Mouse (Mus musculus): Measurements from ENCODE around the gene Gal3st2.
A peak's percentile ranks its signal among the peaks of the same experiment; 100 is the strongest.
"Not testable (repeated sequence)": the region's sequence is repeated elsewhere in the genome, so short reads cannot be mapped to it uniquely, and the experiment has no call there.

The Gal3st2 gene

DNA sequence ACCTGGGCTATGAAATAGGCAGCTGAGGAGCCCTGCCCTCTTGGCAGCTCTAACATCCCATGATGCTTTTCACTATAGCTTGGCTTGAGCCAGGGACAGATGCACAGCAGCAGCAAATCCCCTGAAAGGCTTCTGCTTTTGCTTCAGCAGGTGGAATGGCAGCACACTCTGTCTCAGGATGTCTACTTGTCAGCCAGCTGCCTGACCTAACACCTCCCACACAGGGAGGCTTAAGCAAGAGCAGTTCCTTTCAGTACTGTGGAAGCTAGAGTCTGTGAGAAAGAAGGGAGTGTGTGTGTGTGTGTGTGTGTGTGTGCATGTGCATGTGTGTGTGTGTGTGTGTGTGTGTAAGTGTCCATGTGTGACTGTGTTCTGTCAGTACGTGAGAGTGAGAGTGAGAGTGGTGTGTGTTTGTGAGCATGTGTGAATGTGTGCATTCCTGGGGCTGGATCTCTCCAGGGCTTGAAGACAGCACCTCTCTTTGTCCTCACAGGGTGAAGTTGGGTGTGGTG, 10.5 kb downstream of the Gal3st2 start:
- not testable (repeated sequence) for DNase-seq (ENCODE audit: low read depth)

- not testable (repeated sequence) for DNase-seq (ENCODE audit: low read depth)
These were observed 13.3 kb downstream of the Gal3st2 start for GRCm38 (mm10) chr1:93874405-93874804.

DNA sequence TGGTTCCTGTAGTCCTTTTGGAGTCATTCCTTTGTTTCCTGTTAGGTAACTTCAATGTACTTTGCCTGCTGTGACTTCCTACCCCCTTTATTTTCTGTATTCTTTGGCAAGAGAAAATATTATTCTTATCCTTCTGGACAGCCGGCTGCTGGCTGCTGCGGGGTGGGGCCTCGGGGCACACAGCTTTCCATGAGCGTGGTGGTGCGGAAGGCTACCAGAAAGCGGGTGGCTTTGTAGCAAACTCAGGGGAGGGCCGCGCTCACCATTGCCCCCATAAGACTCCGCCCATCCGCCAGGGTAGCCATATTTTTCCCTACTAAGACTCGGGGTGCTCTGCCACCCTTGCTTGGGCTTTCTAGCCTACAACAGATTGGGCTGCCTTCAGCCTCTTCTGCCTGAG, 20.7 kb downstream of the Gal3st2 start:
- not testable (repeated sequence) for DNase-seq (ENCODE audit: low read depth)

- DNase-seq (ENCODE audit: low read depth): peak; percentile 2
These were observed 29.8 kb downstream of the Gal3st2 start for GRCm38 (mm10) chr1:93890936-93891335.

DNA sequence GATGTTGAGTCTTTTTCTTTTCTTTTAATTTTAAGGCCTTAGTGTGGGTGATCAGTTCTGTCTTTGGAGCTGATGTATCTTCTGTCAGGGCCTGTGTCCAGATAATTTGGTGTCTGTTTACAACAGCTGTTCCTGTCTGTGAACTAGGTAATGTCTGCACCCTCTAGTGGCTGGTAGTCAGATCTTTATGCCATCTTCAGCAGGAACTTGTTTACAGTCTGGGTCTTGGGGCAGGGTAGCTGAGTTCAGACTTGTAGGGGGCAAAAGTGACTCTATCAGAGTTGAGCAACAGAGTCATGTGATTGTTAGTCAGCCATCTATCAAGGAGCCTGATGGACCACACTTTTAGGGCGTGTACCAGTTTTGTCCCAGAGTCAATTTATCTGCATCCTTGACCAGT, 36.3 kb downstream of the Gal3st2 start:
- DNase-seq (ENCODE audit: low read depth): not testable (repeated sequence)

GRCm38 (mm10) chr1:93901291-93901690, 40.2 kb downstream of the Gal3st2 start:
- DNase-seq (ENCODE audit: low read depth): not testable (repeated sequence)

- not testable (repeated sequence) for DNase-seq (ENCODE audit: low read depth)
These were observed 45.6 kb downstream of the Gal3st2 start for GRCm38 (mm10) chr1:93906690-93907089.

GRCm38 (mm10) chr1:93908977-93909586, 48.0 kb downstream of the Gal3st2 start:
- DNase-seq (ENCODE audit: low read depth): not testable (repeated sequence)

DNA sequence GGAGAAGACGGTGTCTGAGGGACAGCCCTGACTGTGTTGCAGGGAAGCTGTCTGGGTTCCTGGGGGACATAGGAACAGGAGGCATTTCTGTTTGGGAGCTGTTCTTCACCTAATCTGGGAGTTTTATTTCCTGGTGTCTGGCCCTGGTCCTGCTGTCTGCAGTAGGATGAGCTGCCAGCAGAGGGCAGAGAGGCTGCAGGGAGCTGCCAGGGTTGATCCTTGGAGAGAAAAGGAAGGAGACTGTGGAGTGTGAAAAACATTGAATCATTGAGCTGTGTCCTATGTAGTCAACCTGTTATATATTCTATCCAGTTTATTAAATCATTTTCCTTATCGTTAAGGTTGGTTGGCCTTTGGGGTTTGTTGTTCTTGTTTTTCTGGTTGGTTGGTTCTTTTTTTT, 50.8 kb downstream of the Gal3st2 start:
- DNase-seq (ENCODE audit: low read depth): not testable (repeated sequence)

DNA sequence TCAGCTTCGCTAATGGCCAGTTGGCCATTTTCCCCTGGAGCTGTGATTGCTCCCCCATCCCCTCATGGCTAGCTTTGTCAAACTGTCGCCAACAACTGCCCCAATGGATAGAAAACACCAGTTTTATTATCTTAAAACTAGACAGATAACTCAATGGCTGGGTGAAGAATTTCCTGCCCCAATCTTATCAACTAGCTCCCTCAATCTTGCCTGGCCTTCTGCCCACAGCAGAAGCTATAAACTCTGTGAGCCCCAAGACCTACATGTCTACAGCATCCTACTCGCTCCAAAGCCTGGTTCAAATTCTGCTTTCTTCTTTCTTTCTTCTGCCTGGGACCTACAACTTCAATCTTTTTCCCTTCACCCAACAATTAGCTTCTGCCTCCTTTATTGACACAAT, 56.1 kb downstream of the Gal3st2 start:
- not testable (repeated sequence) for DNase-seq (ENCODE audit: low read depth)

DNA sequence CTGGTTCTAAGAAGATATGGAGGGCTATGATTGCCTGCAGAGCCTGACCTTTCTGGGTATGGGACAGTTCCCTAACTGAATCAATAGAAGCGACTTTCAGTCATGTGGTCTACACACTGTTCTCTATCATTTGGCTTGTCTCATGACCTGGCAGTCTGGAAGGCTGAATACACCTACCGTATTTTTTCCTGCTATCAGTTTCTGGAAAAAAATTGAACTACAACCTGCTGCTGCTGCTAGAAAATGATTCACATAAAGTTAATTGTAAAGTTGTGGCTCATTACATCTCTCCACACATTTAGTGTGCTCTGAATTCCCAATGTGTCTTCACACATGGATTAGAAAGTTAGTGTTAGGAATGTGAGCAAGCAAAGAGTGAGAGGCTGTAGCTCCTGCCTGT, 56.9 kb downstream of the Gal3st2 start, which contains the start of gene Gal3st2b:
Gene Gal3st2b, plus strand, starts transcription at position 301 of the 400 bp plus-strand sequence.
- not testable (repeated sequence) for DNase-seq (ENCODE audit: low read depth)

- DNase-seq (ENCODE audit: low read depth): not testable (repeated sequence)
These were observed 57.7 kb downstream of the Gal3st2 start for GRCm38 (mm10) chr1:93918775-93919174.

DNA sequence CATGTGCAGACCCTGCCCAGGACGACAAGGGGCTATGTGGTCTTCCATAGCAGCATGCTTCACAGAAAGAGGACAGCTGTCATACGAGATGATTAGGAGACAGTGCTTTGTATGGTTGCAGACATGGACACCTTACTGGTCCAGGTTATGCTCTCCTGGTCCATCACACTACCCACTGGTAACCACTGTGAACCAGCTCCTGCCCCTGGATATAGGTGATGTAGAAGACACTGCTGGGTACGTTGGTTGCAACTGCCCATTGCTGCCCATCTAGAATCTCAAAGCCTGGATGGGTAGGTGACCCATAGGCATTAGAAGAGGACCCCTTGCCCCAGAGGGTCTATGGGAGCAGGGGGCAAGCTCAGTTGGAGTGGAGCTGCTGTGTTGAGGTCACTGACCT, 58.2 kb downstream of the Gal3st2 start:
- DNase-seq (ENCODE audit: low read depth): not testable (repeated sequence)

DNA sequence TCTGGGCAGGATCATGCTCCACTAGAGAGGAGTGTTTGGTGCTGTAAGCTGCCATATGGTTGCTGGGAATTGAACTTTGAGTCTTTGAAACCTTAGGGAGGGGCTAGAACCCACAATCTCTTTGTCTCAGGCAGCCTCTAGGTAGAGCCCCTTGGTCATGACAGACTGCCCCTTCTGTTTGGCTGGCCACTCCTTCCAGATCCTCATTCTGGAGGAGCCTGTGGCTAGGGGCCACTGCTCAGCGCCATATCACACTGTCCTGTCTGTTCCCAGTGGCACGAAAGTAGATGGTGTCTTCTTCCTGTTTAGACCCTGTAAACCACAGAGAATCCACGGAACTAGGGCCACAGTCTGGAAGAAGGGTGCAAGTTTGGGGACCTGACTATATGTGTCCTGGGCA, 61.5 kb downstream of the Gal3st2 start:
- not testable (repeated sequence) for DNase-seq (ENCODE audit: low read depth)

DNA sequence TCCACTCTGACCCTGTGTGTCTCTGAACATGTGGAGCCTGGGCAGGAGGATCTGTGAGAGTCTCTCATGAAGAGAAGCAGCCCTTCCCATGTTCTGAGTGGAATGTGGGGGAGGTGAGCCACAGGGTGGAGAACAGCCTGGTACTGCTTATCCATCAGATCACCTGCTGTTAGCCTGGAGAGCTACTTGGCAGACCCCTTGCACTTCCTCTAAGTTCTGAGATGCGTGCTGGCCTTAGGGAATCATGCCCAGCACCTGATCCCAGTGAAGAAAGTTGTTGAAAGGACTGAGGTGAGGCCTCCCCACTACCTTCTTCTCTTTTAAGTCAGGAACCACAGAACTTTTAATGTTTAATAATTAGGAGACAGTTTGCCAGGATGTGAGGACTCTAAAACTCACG, 62.0 kb downstream of the Gal3st2 start:
- not testable (repeated sequence) for DNase-seq (ENCODE audit: low read depth)

All from naive thymus-derived CD4-positive, alpha-beta T cell, adult 2 months (primary cell).